Mouse (Mus musculus) liver, adult 2 months (tissue): Measurements from ENCODE around the gene Itpk1. TPM values are rescaled to one million over a fixed set of nuclear protein-coding genes. Genes with fewer than 3 reads are reported as not detected.

ENCODE experiments used
- DNase-seq: peaks from one replicate; pipeline ENCODE4 v3.0.0-alpha.2; 2011; ENCODE audit warnings: low read depth, low spot score; ENCODE audit errors: extremely low read depth
- H3K27ac ChIP-seq: fragments of 200-500 bp; replicated peaks from 2 replicates; pipeline ENCODE4 v1.5.1; 2012; ENCODE audit warnings: low read depth, mild to moderate bottlenecking, control low read depth, inconsistent platforms, low read length; ENCODE audit not compliant: insufficient read depth
- H3K27me3 ChIP-seq: fragments of 200-500 bp; 2 replicates; pipeline ENCODE4 v1.6.1; 2012; ENCODE audit warnings: mild to moderate bottlenecking, moderate library complexity, low read length, inconsistent platforms; ENCODE audit not compliant: control insufficient read depth, insufficient read depth
- H3K36me3 ChIP-seq: fragments of 200-500 bp; 2 replicates; pipeline ENCODE4 v1.6.1; 2012; ENCODE audit warnings: low read length, inconsistent platforms; ENCODE audit not compliant: control insufficient read depth, insufficient read depth
- H3K4me1 ChIP-seq: fragments of 200-500 bp; 2 replicates; pipeline ENCODE4 v1.6.1; 2011; ENCODE audit warnings: low read length; ENCODE audit not compliant: control insufficient read depth, insufficient read depth
- H3K4me3 ChIP-seq: fragments of 200-500 bp; 2 replicates; pipeline ENCODE4 v1.5.1; 2011; ENCODE audit warnings: low read depth, mild to moderate bottlenecking, control low read depth, low read length, moderate library complexity; ENCODE audit not compliant: insufficient read depth
- H3K79me2 ChIP-seq: fragments of 200-500 bp; 2 replicates; pipeline ENCODE4 v1.6.1; 2012; ENCODE audit warnings: inconsistent platforms, mild to moderate bottlenecking, low read length, moderate library complexity; ENCODE audit not compliant: control insufficient read depth, insufficient read depth
- H3K9ac ChIP-seq: fragments of 200-500 bp; 2 replicates; pipeline ENCODE4 v1.6.1; 2012; ENCODE audit warnings: low read depth, mild to moderate bottlenecking, control low read depth, inconsistent platforms, low read length
- CTCF ChIP-seq: fragments of 200-500 bp; IDR thresholded peaks from 2 replicates; pipeline ENCODE4 v1.5.1; 2011; ENCODE audit warnings: low read depth, low read length, control low read depth
- POLR2A ChIP-seq: fragments of 200-500 bp; IDR thresholded peaks from 2 replicates; pipeline ENCODE4 v1.6.1; 2011; ENCODE audit warnings: low read length, control low read depth; ENCODE audit not compliant: insufficient read depth; ENCODE audit errors: extremely low read depth
- WGBS: fragments of 180-500 bp; shearing (Covaris S2); methylation state at CpG from one replicate; pipeline ENCODE4 v1.1.7; 2018; 5-methylcytosine and 5-hydroxymethylcytosine counted together
- polyA plus RNA-seq: library from polyadenylated mRNA; depleted of rRNA; stranded (reverse); fragments of >200 nt; gene quantifications from 2 replicates; pipeline ENCODE4 v1.2.3, GENCODE M21; 2012; rRNA removed
- total RNA-seq: library from RNA; depleted of rRNA; stranded (reverse); fragments of >200 nt; gene quantifications from 2 replicates; pipeline ENCODE4 v1.2.3, GENCODE M21; 2014; rRNA removed

The Itpk1 gene
- total RNA-seq (7.9 and 8.3 TPM in 2 replicates), polyA plus RNA-seq (21.0 and 22.8 TPM in 2 replicates)

GRCm38 (mm10) chr12:102704457-102705198, at the start of gene Itpk1:
Gene Itpk1 (minus strand): TSS chr12:102704930.
- H3K4me3 ChIP-seq, result peak within 1 kb of the TSS; percentile 89
- H3K27ac ChIP-seq, result peak within 1 kb of the TSS; percentile 78
- H3K9ac ChIP-seq, result peak within 1 kb of the TSS; percentile 93
- H3K4me1 ChIP-seq, result peaks cover 10% of the 10 kb centered on the region
- no peak for DNase-seq
- no peaks in the 10 kb centered on the region for H3K27me3 ChIP-seq
- peaks cover 17% of the 10 kb centered on the region; the same call in 1 of the 2 replicates for H3K79me2 ChIP-seq
- TF ChIP-seq CTCF, result no peak
- 0 out of 2 replicates have a peak, but pooled peaks have one; percentile 28 for TF ChIP-seq POLR2A
- no peaks in the 10 kb centered on the region for H3K36me3 ChIP-seq
- under 1% methylated on average over 76 of the region's 105 CpGs for WGBS

- no peak for DNase-seq
- Histone ChIP-seq H3K27ac (0 out of 2 replicates have a peak overlapping the region, but pooled peaks have one; percentile 29), H3K4me3 (no peak overlapping the region), H3K4me1 (peaks cover 11% of the 10 kb centered on the region), H3K27me3 (no peaks in the 10 kb centered on the region), H3K9ac (no peak overlapping the region), H3K36me3 (peaks cover 3% of the 10 kb centered on the region), H3K79me2 (peaks cover 7% of the 10 kb centered on the region; the same call in 1 of the 2 replicates)
- TF ChIP-seq CTCF, result no peak
- no peak for TF ChIP-seq POLR2A
- 83% methylated on average over 3 of the region's 3 CpGs for WGBS
These were observed 43.5 kb upstream of the Itpk1 start for GRCm38 (mm10) chr12:102748256-102748655.

- H3K79me2 ChIP-seq, result peaks cover 7% of the 10 kb centered on the region; the same call in 1 of the 2 replicates
- H3K27me3 ChIP-seq, result no peaks in the 10 kb centered on the region
- TF ChIP-seq POLR2A, result no peak
- no peak for TF ChIP-seq CTCF
- DNase-seq, result no peak
- no peak overlapping the region for H3K9ac ChIP-seq
- H3K4me1 ChIP-seq, result peaks cover 16% of the 10 kb centered on the region
- no peak overlapping the region for H3K27ac ChIP-seq
- 65% methylated on average over 6 of the region's 6 CpGs for WGBS
- H3K36me3 ChIP-seq, result peaks cover 3% of the 10 kb centered on the region
- no peak overlapping the region for H3K4me3 ChIP-seq
These were observed 40.1 kb upstream of the Itpk1 start for GRCm38 (mm10) chr12:102744839-102745238.

GRCm38 (mm10) chr12:102743589-102744574, 39.2 kb upstream of the Itpk1 start, which contains the start of the genes Moap1 and Tmem251:
Gene Moap1 (minus strand): TSS chr12:102743661.
Gene Tmem251 (plus strand): TSS chr12:102743762.
- peaks cover 3% of the 10 kb centered on the region for H3K36me3 ChIP-seq
- TF ChIP-seq CTCF (no peak), POLR2A (peak; percentile 41; the same call in 1 of the 2 replicates)
- WGBS, result under 1% methylated on average over 63 of the region's 63 CpGs
- H3K27me3 ChIP-seq, result no peaks in the 10 kb centered on the region
- H3K9ac ChIP-seq, result peak within 1 kb of the TSS; percentile 94
- peak within 1 kb of the TSS; percentile 96 for H3K4me3 ChIP-seq
- H3K4me1 ChIP-seq, result peaks cover 13% of the 10 kb centered on the region
- peak within 1 kb of the TSS; percentile 82 for H3K27ac ChIP-seq
- H3K79me2 ChIP-seq, result peaks cover 3% of the 10 kb centered on the region; the same call in 1 of the 2 replicates
- peak; percentile 72 for DNase-seq

- H3K36me3 ChIP-seq, result peaks cover 3% of the 10 kb centered on the region
- peaks cover 10% of the 10 kb centered on the region for H3K4me1 ChIP-seq
- DNase-seq, result no peak
- H3K27ac ChIP-seq, result peak overlapping the region; percentile 77
- TF ChIP-seq POLR2A (no peak), CTCF (no peak)
- WGBS, result under 1% methylated on average over 33 of the region's 33 CpGs
- no peaks in the 10 kb centered on the region for H3K27me3 ChIP-seq
- H3K79me2 ChIP-seq, result peaks cover 3% of the 10 kb centered on the region; the same call in 1 of the 2 replicates
- peak overlapping the region; percentile 96 for H3K4me3 ChIP-seq
- H3K9ac ChIP-seq, result peak overlapping the region; percentile 89
These were observed 38.4 kb upstream of the Itpk1 start for GRCm38 (mm10) chr12:102743036-102743588.
